Mouse (Mus musculus): Measurements from ENCODE around the gene Serpina1e.

GRCm38 (mm10) chr12:104002569-104003237 lies 43.9 kb upstream of the Serpina1e start:
- TF ChIP-seq CTCF (conservative IDR thresholded peaks at IDR 0.05; ENCODE audit: low read length) (no peak), POU5F1 (IDR thresholded peaks at IDR 0.05; ENCODE audit: borderline replicate concordance, low read length) (no peak), NANOG (IDR thresholded peaks at IDR 0.05; ENCODE audit: borderline replicate concordance, low read length) (no peak)
